Mouse (Mus musculus) testis, adult 2 months (tissue): ENCODE measurements at regions not wholly inside any gene's neighbourhood (a gene's known extent, or its start where the extent isn't known, plus 50 kb on each side); places are given as distances from the start of the nearest gene placed in this dataset.

Source experiments
- H3K27ac ChIP-seq: fragments of 200-500 bp; 2 replicates; pipeline ENCODE4 v1.5.1; 2012; ENCODE audit warnings: low read depth, low read length; ENCODE audit not compliant: control insufficient read depth, insufficient read depth
- H3K27me3 ChIP-seq: fragments of 200-500 bp; 2 replicates; pipeline ENCODE4 v1.6.1; 2012; ENCODE audit warnings: mild to moderate bottlenecking, low read length, moderate library complexity; ENCODE audit not compliant: control insufficient read depth, insufficient read depth
- H3K36me3 ChIP-seq: fragments of 200-500 bp; 2 replicates; pipeline ENCODE4 v1.6.1; 2012; ENCODE audit warnings: mild to moderate bottlenecking, low read length; ENCODE audit not compliant: control insufficient read depth, insufficient read depth
- H3K4me1 ChIP-seq: fragments of 200-500 bp; 2 replicates; pipeline ENCODE4 v1.6.1; 2012; ENCODE audit warnings: low read length; ENCODE audit not compliant: control insufficient read depth, insufficient read depth
- H3K4me3 ChIP-seq: fragments of 200-500 bp; 2 replicates; pipeline ENCODE4 v1.5.1; 2012; ENCODE audit warnings: low read depth, mild to moderate bottlenecking, low read length, moderate library complexity, mixed read lengths; ENCODE audit not compliant: control insufficient read depth
- CTCF ChIP-seq: fragments of 200-500 bp; IDR thresholded peaks from 2 replicates; pipeline ENCODE4 v1.5.1; 2012; ENCODE audit warnings: low read depth, mild to moderate bottlenecking, inconsistent platforms, low read length, moderate library complexity; ENCODE audit not compliant: control insufficient read depth, insufficient read depth, insufficient replicate concordance
- POLR2A ChIP-seq: fragments of 200-500 bp; IDR thresholded peaks from 2 replicates; pipeline ENCODE4 v1.6.1; 2012; ENCODE audit warnings: low read depth, mild to moderate bottlenecking, inconsistent platforms, low read length, moderate library complexity; ENCODE audit not compliant: control insufficient read depth

DNA sequence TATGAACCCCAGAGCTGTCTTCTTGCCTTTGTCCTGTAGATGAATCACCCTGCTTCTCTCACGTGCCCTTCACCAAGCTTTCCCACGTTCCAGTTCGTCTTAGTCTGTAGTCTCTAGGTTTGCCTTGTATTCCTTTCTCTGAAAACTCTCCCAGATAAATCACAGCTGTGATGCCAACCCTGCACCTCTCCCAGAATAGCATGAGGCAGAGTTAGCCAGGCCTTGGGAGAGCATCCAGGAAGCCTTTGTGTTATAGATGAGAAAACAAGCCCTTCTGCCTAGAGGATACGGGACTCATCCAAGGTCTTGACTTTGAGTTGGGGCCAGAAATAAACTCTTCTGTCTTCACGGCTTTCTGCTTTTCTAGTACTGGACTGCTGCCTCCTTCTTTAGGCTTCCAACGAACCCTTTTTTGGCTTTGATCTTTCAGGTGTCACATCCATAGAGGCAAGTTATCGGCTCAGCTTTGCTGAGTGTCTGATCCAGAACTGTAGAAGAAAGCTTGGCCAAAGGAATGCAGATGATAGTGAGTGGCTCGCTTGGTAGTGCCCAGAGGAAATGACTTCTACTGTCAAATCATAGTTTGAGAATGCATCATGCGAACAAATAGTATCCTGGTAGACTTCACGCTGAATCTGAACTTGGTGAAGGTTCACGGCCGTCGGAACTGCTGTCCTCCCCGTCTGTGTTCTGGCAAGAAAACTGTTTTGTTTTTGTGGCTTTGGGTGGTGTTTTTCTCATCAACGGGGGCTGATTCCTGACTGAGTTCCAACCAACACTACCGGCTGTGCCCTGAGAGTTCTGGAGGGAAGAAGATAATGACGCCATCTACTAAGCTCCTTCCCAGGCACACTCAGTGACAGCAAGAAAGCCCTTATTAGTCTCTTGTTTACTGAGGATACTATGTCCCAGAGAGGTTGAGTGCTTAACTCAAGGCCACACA lies 69.5 kb upstream of the Ampd3 start:
- Histone ChIP-seq H3K4me1 (no peaks in the 10 kb centered on the region), H3K36me3 (no peaks in the 10 kb centered on the region), H3K27me3 (no peaks in the 10 kb centered on the region), H3K4me3 (no peak overlapping the region), H3K27ac (peak overlapping the region; percentile 5; the same call in 1 of the 2 replicates)
- TF ChIP-seq POLR2A, result no peak
- no peak for TF ChIP-seq CTCF

DNA sequence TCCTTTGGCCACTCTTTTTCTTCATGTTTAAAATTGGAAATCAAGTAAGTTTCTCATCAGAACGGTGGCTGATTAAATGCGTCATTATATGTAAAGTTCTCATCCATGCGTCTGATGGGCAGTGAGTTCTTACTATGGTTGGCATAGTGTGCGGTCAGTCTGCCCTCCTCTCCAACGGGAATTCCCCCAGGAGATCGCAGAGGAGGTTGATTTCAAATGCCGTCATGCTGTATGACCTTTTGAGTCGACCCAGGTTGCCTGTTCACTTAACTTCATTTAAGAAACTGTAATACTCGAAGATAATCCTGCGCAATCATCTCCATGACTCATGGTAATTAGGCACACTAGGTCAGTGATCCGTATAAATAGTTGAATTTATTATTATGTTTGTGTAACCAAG lies 68.4 kb upstream of the Ampd3 start:
- Histone ChIP-seq H3K36me3 (no peaks in the 10 kb centered on the region), H3K27me3 (no peaks in the 10 kb centered on the region), H3K4me3 (no peak overlapping the region), H3K4me1 (no peaks in the 10 kb centered on the region), H3K27ac (no peak overlapping the region)
- TF ChIP-seq POLR2A, result no peak
- TF ChIP-seq CTCF, result no peak

DNA sequence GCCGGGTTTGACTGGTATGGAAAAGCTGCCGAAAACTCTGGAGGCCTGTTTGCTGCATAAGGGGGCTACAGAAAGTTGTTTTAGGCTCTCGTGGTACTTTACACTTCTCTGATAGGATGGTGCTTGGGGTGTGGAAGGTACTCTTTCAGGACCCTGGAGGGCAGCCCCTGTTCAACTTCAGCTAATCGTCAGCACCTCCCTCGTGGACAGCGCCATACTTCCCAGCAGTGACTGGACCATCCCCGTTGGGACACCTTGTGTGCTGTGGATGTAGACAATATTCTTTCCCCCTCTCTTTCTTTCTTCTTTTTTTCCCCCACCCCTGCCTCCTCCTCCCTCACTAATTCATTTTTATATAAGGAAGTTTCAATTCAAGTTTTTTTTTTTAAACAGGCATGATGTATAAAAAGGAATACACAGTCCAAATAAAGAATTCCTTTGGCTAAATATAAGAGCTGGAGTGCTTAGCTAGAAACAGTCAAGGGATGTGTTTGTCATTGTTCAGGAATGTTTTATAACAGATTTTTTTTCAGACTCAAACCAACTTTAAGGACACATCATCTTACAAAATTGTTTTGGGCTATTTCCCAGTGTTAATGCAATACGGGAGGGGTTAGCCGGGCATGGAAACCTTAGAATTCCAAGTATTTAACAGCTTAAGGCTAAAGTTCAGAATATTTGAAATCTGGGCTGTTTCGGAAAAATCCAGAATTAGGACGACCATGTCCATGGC lies 66.2 kb upstream of the Ampd3 start:
- TF ChIP-seq POLR2A (no peak), CTCF (no peak)
- Histone ChIP-seq H3K4me1 (no peaks in the 10 kb centered on the region), H3K27me3 (no peaks in the 10 kb centered on the region), H3K36me3 (no peaks in the 10 kb centered on the region), H3K4me3 (no peak overlapping the region), H3K27ac (no peak overlapping the region)

DNA sequence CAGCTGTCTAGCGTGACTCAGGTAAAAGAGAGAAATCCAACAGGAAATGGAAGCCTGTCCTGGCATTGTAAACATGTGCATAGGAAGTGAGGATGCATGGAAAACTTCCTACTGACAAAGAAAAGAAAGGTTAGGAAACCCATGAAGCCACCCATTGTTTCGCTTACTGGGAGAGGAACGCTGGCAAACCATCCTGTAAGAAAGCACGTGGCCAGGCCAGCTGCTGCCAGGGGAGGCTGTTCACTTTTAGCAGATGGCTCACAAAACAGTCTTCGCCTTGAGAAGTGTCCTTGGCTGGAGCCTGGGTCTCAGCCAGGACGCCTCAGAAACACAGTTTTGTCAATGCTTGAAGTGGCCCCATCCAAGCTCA lies 65.6 kb upstream of the Ampd3 start:
- Histone ChIP-seq H3K4me1 (peaks cover 4% of the 10 kb centered on the region), H3K27me3 (no peaks in the 10 kb centered on the region), H3K36me3 (no peaks in the 10 kb centered on the region), H3K27ac (no peak overlapping the region), H3K4me3 (no peak overlapping the region)
- TF ChIP-seq CTCF (no peak), POLR2A (no peak)

DNA sequence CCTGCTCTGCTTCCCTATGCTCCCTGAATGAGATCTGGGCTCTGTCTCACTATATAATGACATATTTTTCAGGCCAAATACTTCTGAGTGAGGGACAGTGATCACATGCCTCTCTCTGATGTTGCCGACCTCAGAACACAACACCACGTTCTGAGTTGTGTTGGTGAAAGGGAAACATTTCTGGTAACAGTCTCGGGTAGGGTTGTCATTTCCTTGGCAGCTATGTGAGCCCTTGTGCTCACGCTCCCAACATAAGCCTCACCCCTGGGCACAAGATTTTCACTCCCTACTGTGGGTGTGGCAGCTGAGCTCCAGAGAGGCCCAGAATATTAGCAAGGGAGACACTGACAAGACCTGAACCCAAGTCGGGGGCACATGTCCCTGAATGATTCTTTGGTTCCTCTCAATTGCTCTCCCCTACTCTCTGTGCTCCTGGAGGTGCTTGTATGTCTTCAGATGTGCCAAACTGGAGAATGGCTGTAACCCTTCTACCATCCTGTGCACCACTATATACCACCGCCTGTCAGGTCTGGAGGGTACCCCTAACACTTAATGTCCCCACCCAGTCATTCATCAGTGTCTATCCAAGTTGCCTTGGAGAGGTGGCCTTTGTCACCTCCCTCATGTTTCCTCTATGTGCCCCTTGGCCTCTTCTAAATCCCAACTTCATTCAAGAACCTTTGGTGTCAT lies 62.5 kb upstream of the Ampd3 start:
- no peaks in the 10 kb centered on the region for H3K36me3 ChIP-seq
- H3K4me3 ChIP-seq, result no peak overlapping the region
- no peak overlapping the region for H3K27ac ChIP-seq
- H3K27me3 ChIP-seq, result no peaks in the 10 kb centered on the region
- H3K4me1 ChIP-seq, result peaks cover 12% of the 10 kb centered on the region
- TF ChIP-seq POLR2A (no peak), CTCF (no peak)

DNA sequence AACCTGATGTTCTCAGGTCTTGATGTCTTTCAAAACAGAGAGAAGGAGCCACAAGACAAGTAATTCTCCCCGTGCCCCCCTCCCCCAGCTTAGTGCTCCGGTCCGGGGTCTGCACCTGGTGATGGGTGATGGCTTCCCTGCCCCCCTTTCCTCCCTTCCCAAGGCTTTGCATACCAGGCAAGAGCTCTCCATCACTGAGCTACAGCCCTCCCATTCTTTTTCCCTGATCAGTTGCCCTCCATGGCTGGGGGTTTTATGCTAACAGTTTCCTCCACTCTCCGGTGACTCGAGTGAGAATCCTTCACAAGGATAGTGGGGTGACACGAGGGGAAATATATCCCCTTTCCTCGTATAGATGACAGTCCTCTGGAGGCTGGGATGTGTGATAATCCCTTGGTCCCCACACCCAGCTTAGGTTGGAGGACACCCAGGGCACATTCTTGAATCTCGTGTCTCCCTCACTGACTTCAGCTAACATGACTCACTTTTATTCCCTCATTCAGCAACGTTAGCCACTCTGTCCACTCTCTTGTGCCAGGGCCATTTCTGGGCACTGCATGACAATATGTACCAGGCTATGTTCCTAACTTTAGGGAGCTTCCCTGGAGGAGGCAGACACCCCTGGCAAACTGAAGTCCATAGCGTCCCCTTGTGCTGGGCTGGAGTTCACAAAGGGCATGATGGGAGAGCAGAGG lies 61.9 kb upstream of the Ampd3 start:
- Histone ChIP-seq H3K27me3 (no peaks in the 10 kb centered on the region), H3K27ac (no peak overlapping the region), H3K36me3 (no peaks in the 10 kb centered on the region), H3K4me1 (peaks cover 12% of the 10 kb centered on the region), H3K4me3 (no peak overlapping the region)
- TF ChIP-seq POLR2A (no peak), CTCF (no peak)

DNA sequence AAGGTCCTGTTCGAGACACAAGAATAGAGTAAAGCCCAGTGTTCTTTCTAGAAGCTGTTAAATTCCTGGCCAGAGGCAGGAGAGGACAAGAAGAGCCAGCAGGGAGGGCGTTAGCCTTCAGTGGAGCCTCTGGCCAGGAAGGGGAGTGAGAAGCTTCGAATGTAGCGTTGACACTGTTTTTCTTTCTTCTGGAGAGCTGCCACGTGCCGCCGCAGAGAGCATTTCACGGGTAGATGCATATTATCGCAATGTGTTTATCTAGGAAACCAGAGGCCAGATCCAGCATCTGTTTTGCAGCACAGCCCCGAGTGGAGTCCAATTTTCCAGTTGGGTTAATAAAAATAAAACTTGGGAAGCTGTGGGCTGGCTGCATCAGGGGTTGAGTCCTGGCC lies 61.3 kb upstream of the Ampd3 start:
- H3K27me3 ChIP-seq, result no peaks in the 10 kb centered on the region
- H3K4me1 ChIP-seq, result peaks cover 12% of the 10 kb centered on the region
- no peaks in the 10 kb centered on the region for H3K36me3 ChIP-seq
- no peak overlapping the region for H3K27ac ChIP-seq
- TF ChIP-seq CTCF (no peak), POLR2A (no peak)
- H3K4me3 ChIP-seq, result no peak overlapping the region
